Mouse (Mus musculus): ENCODE data around the gene Ear6. TPM values are rescaled to one million over a fixed set of nuclear protein-coding genes. Genes with fewer than 3 reads are reported as not detected.

Gene Ear6
- polyA plus RNA-seq, 1 experiment from 2014 or later: not detected

DNA sequence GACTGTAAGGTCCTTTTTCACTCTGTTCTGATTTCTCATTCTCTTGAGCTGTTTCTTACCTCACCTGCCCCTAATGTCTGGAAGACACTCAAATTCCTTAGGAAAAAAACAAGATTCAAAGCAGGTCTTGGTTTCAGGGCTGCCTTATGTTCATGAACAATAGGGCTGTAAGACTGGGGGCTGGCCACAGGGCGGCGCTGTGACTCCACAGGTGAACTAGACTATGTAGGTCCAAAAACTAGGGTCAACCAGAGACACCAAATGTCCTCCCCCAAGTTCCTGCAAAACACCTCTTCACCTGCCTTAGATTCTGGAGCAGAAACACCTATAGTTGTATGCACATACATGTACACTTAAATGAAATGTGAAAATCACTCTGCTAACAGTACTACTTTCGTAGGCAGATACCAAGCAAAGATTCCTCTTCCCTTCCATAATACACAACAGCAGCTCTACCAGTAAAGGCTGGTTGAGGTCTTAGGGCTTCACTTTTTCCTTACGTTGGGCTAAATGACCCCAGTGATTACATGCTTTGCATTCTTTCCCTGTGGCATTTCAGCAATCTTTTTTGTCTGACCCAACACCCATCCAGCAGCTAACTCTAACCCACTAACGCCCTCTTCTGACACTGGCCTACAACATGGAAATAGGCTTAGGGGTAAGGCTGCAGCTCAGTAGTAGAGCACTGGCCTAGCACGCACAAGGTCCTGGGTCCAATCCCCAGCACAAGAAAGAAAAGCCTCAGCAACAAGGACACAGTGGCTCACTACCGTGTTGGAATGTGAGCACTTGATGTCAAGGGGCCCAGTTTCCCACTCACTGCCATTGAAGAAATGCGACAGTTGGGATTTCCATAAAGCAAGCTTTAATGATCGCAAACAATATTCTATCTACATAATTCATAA lies 49.6 kb downstream of the Ear6 start:
- Histone ChIP-seq H3K9ac (ENCODE audit: low read depth, low read length) (no peak overlapping the region), H3K4me3 (ENCODE audit: low read depth, low read length) (no peak overlapping the region), H3K9me3 (replicated peaks; ENCODE audit: control insufficient read depth, low read length, poor library complexity, severe bottlenecking) (no peaks in the 10 kb centered on the region), H3K4me1 (ENCODE audit: control insufficient read depth, insufficient read depth, low read length) (no peaks in the 10 kb centered on the region), H3K4me2 (ENCODE audit: low read length) (no peak overlapping the region), H3K27me3 (ENCODE audit: control insufficient read depth, insufficient read depth, low read depth, low read length) (no peaks in the 10 kb centered on the region), H3K27ac (ENCODE audit: low read length) (no peak overlapping the region), H3K36me3 (ENCODE audit: control insufficient read depth, insufficient read depth, low read length) (no peaks in the 10 kb centered on the region)
- peak; percentile 69 for ATAC-seq
- 57% methylated on average over 9 of the region's 9 CpGs for WGBS

DNA sequence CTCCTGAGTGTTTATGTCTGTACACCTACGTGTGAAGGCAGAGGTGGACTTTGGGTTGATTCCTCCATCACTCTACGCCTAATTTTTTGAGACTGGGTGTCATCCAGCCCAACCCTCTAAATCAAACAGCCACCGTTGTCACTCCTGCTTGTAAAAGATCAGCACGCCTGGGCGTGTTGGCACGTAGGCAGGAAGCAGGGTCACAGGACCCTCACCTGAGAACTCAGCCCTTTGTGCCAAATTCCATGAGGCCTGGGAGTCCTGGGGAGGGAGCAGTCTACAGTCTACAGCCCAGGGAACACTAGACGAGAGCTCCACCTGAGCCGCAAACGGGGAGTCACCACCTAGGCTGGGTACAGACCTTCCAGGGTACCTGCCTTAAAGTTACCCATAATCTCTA lies 50.3 kb downstream of the Ear6 start:
- Histone ChIP-seq H3K36me3 (ENCODE audit: control insufficient read depth, insufficient read depth, low read length) (no peaks in the 10 kb centered on the region), H3K4me2 (ENCODE audit: low read length) (no peak overlapping the region), H3K27ac (ENCODE audit: low read length) (no peak overlapping the region), H3K9me3 (replicated peaks; ENCODE audit: control insufficient read depth, low read length, poor library complexity, severe bottlenecking) (no peaks in the 10 kb centered on the region), H3K4me1 (ENCODE audit: control insufficient read depth, insufficient read depth, low read length) (no peaks in the 10 kb centered on the region), H3K27me3 (ENCODE audit: control insufficient read depth, insufficient read depth, low read depth, low read length) (no peaks in the 10 kb centered on the region), H3K9ac (ENCODE audit: low read depth, low read length) (no peak overlapping the region), H3K4me3 (ENCODE audit: low read depth, low read length) (no peak overlapping the region)
- 90% methylated on average over 9 of the region's 9 CpGs for WGBS
- 0 out of 2 replicates have a peak, but pooled peaks have one; percentile 44 for ATAC-seq

Small RNA genes lying within 50 kb of the gene (microRNA-seq; reads per million reads assigned to microRNA genes)
- gene Gm27375: not detected

Other genes with a start within 250 kb of the Ear6 start
- not detected in 2 replicates for gene Gm17078, start 242.4 kb upstream of the Ear6 start, polyA plus RNA-seq (2015; fragmentation: Nextera tagmentation; extraction: Ambion mirVana)
- gene Gm4181, start 218.0 kb upstream of the Ear6 start, polyA plus RNA-seq (2015; fragmentation: Nextera tagmentation; extraction: Ambion mirVana): not detected in 2 replicates
- gene Gm17079, start 158.2 kb upstream of the Ear6 start, polyA plus RNA-seq (2015; fragmentation: Nextera tagmentation; extraction: Ambion mirVana): not detected in 2 replicates
- gene Gm5800, start 136.5 kb upstream of the Ear6 start, polyA plus RNA-seq (2015; fragmentation: Nextera tagmentation; extraction: Ambion mirVana): not detected in 2 replicates
- gene Ang4, start 80.1 kb upstream of the Ear6 start, polyA plus RNA-seq (2015; fragmentation: Nextera tagmentation; extraction: Ambion mirVana): not detected in 2 replicates
- not detected in 2 replicates for gene AY358078, start 53.7 kb upstream of the Ear6 start, polyA plus RNA-seq (2015; fragmentation: Nextera tagmentation; extraction: Ambion mirVana)
- gene Mettl17, start 31.1 kb downstream of the Ear6 start, polyA plus RNA-seq (2015; fragmentation: Nextera tagmentation; extraction: Ambion mirVana): 86.5 and 92.0 TPM in 2 replicates
- 2.2 and 3.1 TPM in 2 replicates for gene Slc39a2, start 39.2 kb downstream of the Ear6 start, polyA plus RNA-seq (2015; fragmentation: Nextera tagmentation; extraction: Ambion mirVana)
- gene Ndrg2, start 60.5 kb downstream of the Ear6 start, polyA plus RNA-seq (2015; fragmentation: Nextera tagmentation; extraction: Ambion mirVana): 196 and 269 TPM in 2 replicates
- gene Tppp2, start 64.7 kb downstream of the Ear6 start, polyA plus RNA-seq (2015; fragmentation: Nextera tagmentation; extraction: Ambion mirVana): not detected in 2 replicates
- gene Rnase13, start 69.1 kb downstream of the Ear6 start, polyA plus RNA-seq (2015; fragmentation: Nextera tagmentation; extraction: Ambion mirVana): not detected in 2 replicates
- gene Arhgef40, start 131.0 kb downstream of the Ear6 start, polyA plus RNA-seq (2015; fragmentation: Nextera tagmentation; extraction: Ambion mirVana): 78.0 and 79.7 TPM in 2 replicates
- gene Tmem253, start 162.0 kb downstream of the Ear6 start, polyA plus RNA-seq (2015; fragmentation: Nextera tagmentation; extraction: Ambion mirVana): 0.16 and 1.0 TPM in 2 replicates
- gene Zfp219, start 167.0 kb downstream of the Ear6 start, polyA plus RNA-seq (2015; fragmentation: Nextera tagmentation; extraction: Ambion mirVana): 30.3 and 33.6 TPM in 2 replicates
- gene Olfr221, start 188.8 kb downstream of the Ear6 start, polyA plus RNA-seq (2015; fragmentation: Nextera tagmentation; extraction: Ambion mirVana): not detected in 2 replicates

All from midbrain, embryonic 16.5 days (tissue).